Mouse (Mus musculus) cerebellum, postnatal 14 days (tissue): ENCODE data around the gene Grin2a.
A peak's percentile ranks its signal among the peaks of the same experiment; 100 is the strongest.
"Not testable (repeated sequence)": the region's sequence is repeated elsewhere in the genome, so short reads cannot be mapped to it uniquely, and the experiment has no call there.

Experiments
- DNase-seq, 2 experiments: peaks; one replicate each; pipeline ENCODE4 v3.0.0; 2021; ENCODE audit warnings: mixed read lengths in 2 of 2

Grin2a gene

DNA sequence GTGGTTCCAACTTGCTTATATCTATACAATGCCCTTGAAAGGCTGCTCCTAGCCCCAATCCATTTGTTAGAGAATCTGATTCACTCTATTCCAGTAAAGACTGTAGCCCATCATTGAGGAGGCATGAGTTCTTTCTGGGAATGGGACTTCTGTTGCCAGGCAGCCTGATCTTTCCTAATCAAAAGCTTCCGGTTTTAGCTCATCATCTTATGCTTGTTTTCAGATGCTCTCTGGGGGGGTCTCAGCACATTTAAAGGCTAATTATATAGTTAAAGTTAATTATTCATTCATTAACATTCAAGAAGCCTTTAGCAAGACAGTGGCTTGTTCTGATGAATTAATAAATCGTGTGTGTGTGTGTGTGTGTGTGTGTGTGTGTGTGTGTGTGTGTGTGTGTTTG, 377.2 kb downstream of the Grin2a start:
- no peak for DNase-seq

DNA sequence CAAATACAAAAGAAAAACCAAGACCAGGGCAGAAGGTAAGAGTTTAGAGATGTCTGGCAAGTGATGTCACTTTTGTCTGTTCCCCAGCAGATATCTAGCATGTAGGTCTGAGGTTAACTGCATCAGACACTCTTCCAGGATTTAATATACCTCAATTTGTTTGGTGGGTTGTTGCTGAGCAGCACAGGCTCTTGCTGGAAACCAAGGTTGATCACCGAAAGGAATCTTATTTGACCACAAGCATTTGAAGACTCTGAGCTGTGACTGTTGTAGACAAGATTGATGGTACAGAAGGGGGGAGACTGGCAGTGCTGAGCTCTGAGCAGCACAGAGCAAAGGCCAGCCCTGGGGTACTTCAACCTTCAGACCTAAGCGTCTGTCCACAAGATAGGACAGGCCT, 378.1 kb downstream of the Grin2a start:
- no peak for DNase-seq

DNA sequence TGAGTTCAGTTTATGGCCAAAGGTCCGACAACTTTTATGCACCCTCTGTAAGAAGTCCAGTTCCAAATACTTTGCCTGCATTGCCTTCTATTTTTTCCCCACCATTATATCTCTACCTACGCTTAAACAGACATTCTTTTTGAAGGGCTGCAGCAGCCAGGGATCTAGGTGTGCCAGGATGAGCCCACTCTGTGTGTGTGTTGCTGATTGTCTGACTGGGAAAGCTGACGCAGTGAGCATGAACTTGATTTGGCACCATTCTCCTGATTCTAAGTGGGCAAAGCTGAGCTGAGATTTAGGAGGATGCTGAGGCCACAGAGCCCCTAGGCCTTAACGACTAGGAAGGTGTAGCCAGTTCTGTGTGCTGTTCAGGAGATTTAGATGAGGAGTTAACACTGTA, 378.6 kb downstream of the Grin2a start:
- DNase-seq, result no peak

DNA sequence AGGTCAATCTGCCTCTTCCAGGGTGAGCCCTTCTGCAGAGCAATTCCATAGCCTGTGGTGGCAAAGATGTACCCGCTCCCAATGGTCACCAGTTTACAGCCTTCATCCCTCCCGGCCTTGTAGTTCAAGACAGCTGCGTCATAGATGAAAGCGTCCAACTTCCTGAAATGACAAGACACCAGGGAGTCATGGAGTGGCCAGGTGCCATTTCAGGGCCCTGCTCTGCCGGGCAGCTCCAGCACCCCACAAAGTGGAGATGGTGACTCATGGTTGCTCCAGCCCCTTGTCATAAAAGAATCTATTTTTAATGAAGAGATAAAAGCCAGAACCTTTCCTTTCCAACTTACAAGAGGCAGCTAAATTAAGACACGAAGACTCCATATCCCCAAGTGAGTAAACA, 382.8 kb downstream of the Grin2a start:
- DNase-seq, result not testable (repeated sequence)

DNA sequence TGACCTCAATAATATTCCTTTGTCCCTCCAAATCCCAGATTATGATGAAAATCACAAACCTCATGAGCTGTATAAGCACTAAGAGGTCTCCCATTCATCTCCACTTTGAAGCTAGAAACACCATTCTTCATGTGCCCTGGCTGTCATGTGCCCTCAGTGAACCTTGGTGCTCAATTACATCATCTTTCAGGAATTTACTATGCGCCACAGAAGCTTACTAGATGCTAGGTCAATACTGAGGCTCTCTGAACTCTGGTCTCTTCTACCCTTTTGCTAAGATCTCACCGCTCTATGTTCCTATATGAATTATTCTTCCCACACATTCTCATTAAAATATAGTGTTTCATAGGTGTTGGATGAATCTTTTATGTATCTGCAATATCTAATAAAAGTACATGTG, 387.9 kb downstream of the Grin2a start:
- no peak for DNase-seq

DNA sequence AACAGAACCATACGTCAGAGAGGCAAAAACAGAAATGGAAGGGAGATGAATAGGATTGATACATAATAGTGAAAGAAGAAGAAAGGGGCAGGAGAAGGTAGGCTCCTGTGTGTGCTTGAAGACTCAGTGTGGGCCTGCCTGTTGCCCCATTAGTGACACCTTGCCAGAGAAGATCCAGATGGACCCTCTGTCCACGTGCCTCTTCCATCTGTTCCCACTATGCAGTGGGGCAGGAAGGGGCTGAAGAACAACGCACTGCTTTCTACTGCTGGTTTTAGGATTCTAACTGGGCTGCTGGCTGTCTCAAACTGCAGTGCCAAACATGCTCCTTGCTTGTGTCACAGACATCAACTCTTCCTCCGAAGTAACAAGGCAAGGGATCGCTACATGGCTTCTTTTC, 391.4 kb downstream of the Grin2a start:
- peak; percentile 40 to 47 for DNase-seq

DNA sequence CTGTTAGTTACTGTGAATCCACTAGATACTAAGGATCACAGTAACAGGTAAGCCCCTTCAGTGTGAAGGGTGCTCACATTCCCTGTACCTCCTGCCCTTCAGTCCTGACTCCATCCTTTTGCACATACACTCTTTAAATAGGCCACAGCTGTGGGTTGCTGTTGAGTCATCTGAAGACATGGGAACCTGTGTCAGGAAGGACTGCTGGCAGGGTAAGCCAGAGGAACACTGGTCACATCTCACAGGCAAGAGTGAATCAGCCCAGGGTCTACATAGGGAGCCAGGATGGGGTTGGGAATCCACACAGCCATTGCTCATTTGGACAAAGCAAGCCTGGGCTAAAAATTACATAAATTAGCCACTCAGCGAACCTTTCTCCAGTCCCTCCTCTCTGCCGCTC, 392.8 kb downstream of the Grin2a start:
- DNase-seq, result no peak

DNA sequence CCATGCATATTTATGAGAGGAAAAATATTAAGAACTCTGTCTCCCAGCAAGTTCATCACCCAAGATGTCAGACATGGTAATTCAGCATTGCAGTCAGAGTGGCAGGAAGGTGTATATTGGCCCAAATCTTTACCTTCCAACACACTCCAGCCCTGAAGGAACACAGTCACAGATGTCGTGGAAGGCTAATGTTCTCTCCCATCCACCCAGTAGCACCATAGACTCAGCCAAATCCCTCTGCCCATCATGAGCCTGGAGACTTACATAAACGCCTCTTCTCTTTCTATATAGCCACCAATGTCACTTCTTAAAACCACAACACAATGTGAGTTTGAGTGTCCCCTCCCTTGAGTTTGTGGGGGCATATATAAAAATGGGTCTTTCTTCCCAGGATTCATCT, 406.2 kb downstream of the Grin2a start:
- DNase-seq, result no peak

DNA sequence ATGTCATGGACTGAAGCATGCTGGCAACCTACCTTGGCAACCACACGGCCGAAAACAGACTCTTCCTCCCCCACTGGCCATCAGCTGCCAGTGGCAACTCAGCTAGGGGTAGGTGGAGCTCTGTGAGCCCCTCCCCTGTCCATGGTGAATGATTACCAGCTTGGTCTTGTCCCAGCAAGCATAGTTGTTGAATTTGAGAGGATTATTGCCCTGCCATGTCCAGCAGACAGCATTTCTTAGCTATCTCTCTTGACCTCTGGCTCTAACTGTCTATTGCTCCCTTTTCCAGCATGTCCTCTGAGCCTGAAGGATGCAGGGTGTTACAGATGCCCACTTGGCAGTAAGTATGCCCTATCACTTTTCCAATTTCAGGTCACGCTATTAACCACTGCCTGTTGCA, 406.9 kb downstream of the Grin2a start:
- DNase-seq, result peak; percentile 17 to 28

DNA sequence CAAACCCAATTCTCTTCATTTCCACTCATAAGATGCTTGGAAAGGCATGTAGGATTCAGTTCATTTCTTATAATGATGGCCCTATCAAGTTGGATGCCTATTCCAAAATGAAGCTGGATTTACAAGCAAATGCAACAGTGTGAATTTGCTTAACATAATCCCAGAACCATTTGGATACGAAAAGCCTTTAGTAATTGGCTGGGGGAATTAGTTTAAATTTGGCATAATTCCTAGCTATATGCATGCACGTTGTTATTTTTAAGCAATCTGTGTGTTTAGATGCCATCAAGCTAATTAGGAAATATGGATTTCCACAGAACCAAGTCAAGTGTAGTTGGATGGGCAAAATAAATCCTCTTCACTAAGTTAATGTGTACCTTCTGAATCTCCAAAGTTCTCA, 411.4 kb downstream of the Grin2a start:
- DNase-seq, result no peak

DNA sequence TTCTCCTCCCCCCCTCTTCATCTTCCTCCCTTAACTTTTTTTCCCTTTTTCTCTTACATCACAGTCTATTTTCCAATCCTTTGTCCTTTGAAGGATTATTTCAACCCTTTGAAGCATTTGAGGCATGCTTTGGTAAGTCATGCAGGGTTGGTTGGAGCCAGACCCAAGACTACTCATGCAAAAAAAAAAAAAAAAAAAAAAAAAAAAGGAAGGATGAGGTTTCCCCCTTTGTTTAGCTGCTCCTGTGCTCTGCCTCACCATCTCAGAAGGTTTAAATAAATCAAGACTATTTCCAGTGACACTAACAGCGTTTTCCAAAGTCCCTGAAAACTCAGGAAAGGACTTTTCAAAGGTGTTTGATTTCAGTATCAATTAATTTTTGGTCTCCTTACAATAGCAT, 423.6 kb downstream of the Grin2a start:
- no peak for DNase-seq

DNA sequence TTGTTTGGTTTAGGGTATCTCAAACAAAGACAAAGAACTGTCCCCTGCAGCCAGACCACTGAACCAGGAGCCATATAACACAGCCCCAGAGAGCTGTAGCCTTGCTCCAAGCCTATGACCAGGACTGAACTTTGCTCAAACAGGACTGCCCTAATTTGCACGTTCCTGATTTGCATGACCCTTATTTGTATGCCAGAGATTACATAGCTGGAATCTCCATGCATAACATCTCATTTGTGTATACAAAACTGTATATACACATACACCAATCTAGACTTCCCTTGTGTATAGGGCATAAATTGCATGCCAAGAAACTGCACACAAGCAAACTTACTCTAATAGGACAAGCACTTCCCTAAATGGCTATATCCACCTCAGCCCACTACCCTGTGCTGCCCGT, 428.1 kb downstream of the Grin2a start:
- no peak for DNase-seq

DNA sequence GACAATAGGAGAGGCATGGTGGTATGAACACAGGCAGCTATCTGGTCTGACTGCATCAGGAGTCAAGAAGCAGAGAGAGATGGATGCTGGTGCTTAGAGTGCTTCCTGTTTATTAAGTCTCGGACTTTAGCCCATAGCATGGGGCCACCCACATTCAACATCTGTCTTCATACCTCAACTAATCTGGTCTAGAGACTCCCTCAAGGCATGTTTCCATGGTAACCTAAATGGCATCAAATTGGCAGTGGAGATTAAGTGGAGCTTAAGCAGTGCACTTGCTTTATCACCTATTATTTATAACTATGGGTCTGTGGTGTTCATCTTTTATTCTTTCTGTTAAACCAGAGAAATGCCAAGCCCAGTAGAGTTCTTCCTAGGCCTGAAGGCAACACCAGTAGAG, 433.5 kb downstream of the Grin2a start:
- no peak for DNase-seq

DNA sequence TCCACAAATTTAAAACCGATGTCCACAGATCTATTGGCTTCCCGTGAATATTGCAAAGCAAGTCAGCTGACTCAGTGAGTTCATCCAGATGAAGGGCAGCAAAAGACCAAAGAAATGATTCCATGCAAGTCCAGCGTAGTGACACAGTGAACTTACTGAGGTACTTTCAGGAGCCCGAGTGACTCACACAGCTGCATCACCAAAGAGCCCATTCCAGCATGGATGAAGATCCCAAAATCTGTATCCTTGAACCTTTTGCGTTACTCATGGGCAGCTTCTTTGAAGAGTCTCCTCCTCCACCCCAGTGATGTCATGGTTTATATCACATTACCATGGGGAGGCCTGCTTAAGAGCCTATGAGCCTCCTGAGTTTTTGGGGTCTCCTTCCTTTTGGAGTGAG, 460.2 kb downstream of the Grin2a start:
- DNase-seq, result no peak

DNA sequence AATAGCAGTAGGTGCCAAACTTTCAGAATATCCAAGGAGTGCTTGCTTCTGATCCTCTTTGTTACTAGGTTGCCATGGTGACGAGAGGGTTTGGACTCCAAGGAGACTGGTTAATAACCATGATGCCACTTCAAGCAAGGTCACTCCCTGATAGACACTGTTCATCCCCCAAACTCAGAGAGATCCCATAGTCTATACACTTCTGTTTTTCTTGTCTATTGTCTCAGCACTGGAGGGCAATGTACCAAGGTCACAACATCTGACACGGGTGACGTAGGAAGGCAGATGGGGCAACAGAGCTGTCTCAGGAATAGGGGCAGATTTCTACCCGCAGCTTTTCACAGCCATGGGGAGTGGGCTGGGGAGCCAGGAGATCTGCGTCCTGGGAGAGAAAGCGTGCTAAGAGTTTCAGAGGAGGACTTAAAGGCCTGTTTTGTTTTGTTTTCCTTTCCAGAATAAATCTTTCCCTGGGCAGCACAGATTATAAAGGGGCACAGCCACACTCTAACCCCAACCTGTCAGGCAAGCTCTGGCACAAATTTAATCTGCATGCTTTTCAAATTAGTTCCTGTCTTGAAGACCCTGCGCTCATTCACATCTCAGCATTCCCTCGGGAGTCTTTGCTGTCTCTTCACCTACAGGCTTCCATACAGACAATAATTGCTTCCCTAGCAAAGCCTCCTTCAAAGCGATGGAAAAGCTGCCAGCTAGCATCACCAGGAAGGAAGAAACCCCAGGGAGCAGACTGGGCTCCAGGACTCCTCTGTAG, 461.6 kb downstream of the Grin2a start:
- DNase-seq, result no peak

DNA sequence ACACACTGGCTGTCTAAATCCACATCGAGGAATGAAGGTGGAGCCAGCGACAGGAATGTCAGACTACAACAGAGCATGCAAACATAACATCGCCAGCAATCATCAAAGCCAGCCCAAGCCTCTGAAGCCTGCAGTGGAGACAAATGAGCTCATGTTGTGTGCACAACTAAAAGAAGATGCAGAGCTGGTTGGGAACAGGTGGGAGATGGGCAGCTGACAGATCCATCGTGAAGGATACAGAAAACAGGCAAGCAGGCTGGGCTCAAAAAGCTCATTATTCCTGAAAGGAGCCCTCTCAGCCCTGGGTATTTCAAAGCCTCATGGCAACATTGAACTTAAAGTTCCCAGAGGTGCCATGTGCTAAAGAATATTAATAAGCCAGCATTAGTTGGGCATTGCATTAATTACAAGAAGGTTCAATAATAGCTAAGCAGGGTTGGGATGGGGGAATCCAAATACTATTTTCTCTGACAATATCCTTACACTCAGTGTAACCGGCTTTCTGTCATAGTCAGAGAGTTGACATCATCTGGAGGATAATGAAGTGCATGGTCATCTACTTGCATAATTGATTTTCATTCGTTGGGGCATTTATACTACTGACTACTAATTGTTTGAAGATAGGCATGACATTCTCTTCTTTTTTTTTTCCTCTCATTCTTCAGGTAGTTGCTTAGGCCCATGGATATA, 462.4 kb downstream of the Grin2a start:
- no peak for DNase-seq

DNA sequence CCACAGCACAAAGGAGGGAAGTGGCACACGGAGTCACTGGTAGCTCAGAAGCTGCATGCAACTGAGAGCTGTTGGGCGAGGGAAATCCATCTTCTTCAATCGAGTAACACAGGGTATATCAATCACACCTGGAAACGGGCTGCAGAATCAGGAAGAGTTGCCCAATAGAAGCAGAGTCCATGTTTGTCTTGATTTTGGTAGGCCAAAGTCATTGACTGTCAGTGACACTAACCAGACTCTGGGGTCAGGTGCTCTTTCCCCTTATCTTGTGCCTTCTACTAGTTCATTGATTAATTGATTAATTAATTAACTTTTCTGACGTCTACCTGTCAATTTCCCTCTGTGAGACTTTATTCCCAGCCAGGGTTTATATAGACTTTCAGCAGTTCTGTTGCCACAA, 468.1 kb downstream of the Grin2a start:
- no peak for DNase-seq

DNA sequence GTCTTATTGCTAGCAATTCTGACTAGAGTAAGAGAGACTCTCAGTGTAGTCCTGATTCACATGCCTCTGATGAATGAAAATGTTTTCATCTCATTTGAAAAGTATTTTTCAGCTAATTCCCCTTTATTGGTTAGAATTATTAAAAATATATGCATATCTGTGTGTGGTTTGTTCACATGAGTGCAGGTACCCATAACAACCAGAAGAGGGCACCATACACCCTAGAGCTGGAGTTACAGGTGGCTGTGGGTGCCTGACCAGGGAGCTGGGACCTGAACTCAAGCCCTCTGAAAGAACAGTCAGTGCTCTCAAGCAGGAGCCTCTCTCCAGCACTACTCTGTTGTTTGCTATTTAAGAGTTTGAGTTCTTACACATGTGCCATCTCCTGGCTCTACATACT, 472.0 kb downstream of the Grin2a start:
- DNase-seq, result no peak
